Mouse (Mus musculus) forebrain, postnatal 0 days (tissue): ENCODE data around the gene Cmtm3. TPM values are rescaled to one million over a fixed set of nuclear protein-coding genes. Genes with fewer than 3 reads are reported as not detected.

ENCODE experiments used
- ATAC-seq: fragments of 200-750 bp; cut with Nextera tagmentation; 2 replicates; pipeline ENCODE4 v1.8.0; 2017; ENCODE audit warnings: mild to moderate bottlenecking, moderate library complexity
- DNase-seq: peaks from one replicate; pipeline ENCODE4 v3.0.0-alpha.2; 2015
- H3K27ac ChIP-seq: fragments of 300-500 bp; sonication (generic); 2 replicates; pipeline ENCODE4 v1.5.1; 2014; ENCODE audit warnings: low read depth, mild to moderate bottlenecking, antibody characterized with exemption, low read length, moderate library complexity, mixed read lengths
- H3K27me3 ChIP-seq: fragments of 300-500 bp; sonication (generic); 2 replicates; pipeline ENCODE4 v1.6.1; 2014; ENCODE audit warnings: mild to moderate bottlenecking, low read length, mixed read lengths; ENCODE audit not compliant: insufficient read depth
- H3K36me3 ChIP-seq: fragments of 300-500 bp; sonication (generic); 2 replicates; pipeline ENCODE4 v1.6.1; 2014; ENCODE audit warnings: mild to moderate bottlenecking, moderate library complexity; ENCODE audit not compliant: insufficient read depth
- H3K4me1 ChIP-seq: fragments of 300-500 bp; sonication (generic); 2 replicates; pipeline ENCODE4 v1.6.1; 2014; ENCODE audit warnings: antibody characterized with exemption; ENCODE audit not compliant: insufficient read depth
- H3K4me2 ChIP-seq: fragments of 300-500 bp; sonication (generic); 2 replicates; pipeline ENCODE4 v1.6.1; 2014; ENCODE audit warnings: low read depth, mild to moderate bottlenecking, moderate library complexity
- H3K4me3 ChIP-seq: fragments of 300-500 bp; sonication (generic); 2 replicates; pipeline ENCODE4 v1.5.1; 2014; ENCODE audit warnings: low read depth, low read length, mixed read lengths
- H3K9ac ChIP-seq: fragments of 300-500 bp; sonication (generic); 2 replicates; pipeline ENCODE4 v1.6.1; 2014; ENCODE audit warnings: mild to moderate bottlenecking
- H3K9me3 ChIP-seq: fragments of 300-500 bp; sonication (generic); 2 replicates; pipeline ENCODE4 v1.6.1; 2016; ENCODE audit warnings: low read length
- CTCF ChIP-seq: sonication (generic); IDR thresholded peaks from 2 replicates; pipeline ENCODE4 v1.5.1; 2016; ENCODE audit warnings: antibody characterized with exemption, control low read depth, low read depth
- WGBS: fragments of 180-500 bp; shearing (Covaris S2); extraction: QIAGEN DNeasy Blood & Tissue Kit; methylation state at CpG from one replicate; pipeline ENCODE4 v1.1.7; 2014; 5-methylcytosine and 5-hydroxymethylcytosine counted together
- polyA plus RNA-seq: library from polyadenylated mRNA; unstranded; fragments of >200 nt; fragmentation: Nextera tagmentation; extraction: Ambion mirVana; gene quantifications from 2 replicates; pipeline ENCODE4 v1.2.1, GENCODE M21; 2015
- total RNA-seq: library from RNA; depleted of rRNA; stranded (reverse); fragments of >200 nt; gene quantifications from 2 replicates; pipeline ENCODE4 v1.2.3, GENCODE M21; 2014

The Cmtm3 gene
- total and polyA plus RNA-seq, 2 experiments from 2014 or later = 22.0 to 34.4 TPM

DNA sequence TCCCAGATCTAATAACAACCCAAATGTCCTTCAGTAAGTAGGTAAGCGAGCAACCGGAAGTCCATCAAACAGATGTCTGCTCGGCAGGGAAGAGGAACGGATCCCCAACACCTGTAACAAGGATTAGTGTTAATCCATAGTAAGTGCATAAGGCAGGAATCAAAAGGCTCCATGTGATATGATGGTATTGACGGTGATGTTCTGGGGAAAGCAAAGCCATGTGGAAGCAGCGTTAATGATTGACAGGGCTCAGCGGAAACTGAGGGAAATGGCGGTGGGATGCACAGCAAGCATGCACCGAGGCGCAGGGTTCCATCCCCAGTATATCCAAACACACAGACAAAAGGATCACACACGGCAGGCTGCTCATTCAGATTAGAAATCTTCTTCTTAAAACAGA is 35.1 kb downstream of the Cmtm3 start:
- 57% methylated on average over 11 of the region's 11 CpGs for WGBS
- H3K9ac ChIP-seq = no peak overlapping the region
- H3K27me3 ChIP-seq = no peaks in the 10 kb centered on the region
- TF ChIP-seq CTCF = no peak
- no peaks in the 10 kb centered on the region for H3K9me3 ChIP-seq
- DNase-seq = no peak
- peaks cover 14% of the 10 kb centered on the region for H3K4me1 ChIP-seq
- no peak overlapping the region for H3K4me3 ChIP-seq
- no peak overlapping the region for H3K27ac ChIP-seq
- H3K36me3 ChIP-seq = no peaks in the 10 kb centered on the region
- H3K4me2 ChIP-seq = no peak overlapping the region
- no peak for ATAC-seq

GRCm38 (mm10) chr8:104374864-104375846 is 35.9 kb downstream of the Cmtm3 start:
- H3K4me2 ChIP-seq = 0 out of 2 replicates have a peak overlapping the region, but pooled peaks have one; percentile 1
- ATAC-seq (peak; percentile 15; the same call in 1 of the 2 replicates), DNase-seq (no peak)
- H3K4me1 ChIP-seq = peaks cover 10% of the 10 kb centered on the region
- no peaks in the 10 kb centered on the region for H3K36me3 ChIP-seq
- no peaks in the 10 kb centered on the region for H3K27me3 ChIP-seq
- no peak overlapping the region for H3K27ac ChIP-seq
- no peak for TF ChIP-seq CTCF
- 34% methylated on average over 14 of the region's 14 CpGs for WGBS
- no peaks in the 10 kb centered on the region for H3K9me3 ChIP-seq
- H3K9ac ChIP-seq = 0 out of 2 replicates have a peak overlapping the region, but pooled peaks have one; percentile 37
- no peak overlapping the region for H3K4me3 ChIP-seq

GRCm38 (mm10) chr8:104375959-104376358 is 36.7 kb downstream of the Cmtm3 start:
- H3K36me3 ChIP-seq = no peaks in the 10 kb centered on the region
- peaks cover 10% of the 10 kb centered on the region for H3K4me1 ChIP-seq
- ATAC-seq (0 out of 2 replicates have a peak, but pooled peaks have one; percentile 9), DNase-seq (no peak)
- no peaks in the 10 kb centered on the region for H3K27me3 ChIP-seq
- no peak overlapping the region for H3K4me2 ChIP-seq
- TF ChIP-seq CTCF = no peak
- H3K4me3 ChIP-seq = no peak overlapping the region
- no peak overlapping the region for H3K9ac ChIP-seq
- no peak overlapping the region for H3K27ac ChIP-seq
- H3K9me3 ChIP-seq = no peaks in the 10 kb centered on the region
- 49% methylated on average over 5 of the region's 5 CpGs for WGBS

DNA sequence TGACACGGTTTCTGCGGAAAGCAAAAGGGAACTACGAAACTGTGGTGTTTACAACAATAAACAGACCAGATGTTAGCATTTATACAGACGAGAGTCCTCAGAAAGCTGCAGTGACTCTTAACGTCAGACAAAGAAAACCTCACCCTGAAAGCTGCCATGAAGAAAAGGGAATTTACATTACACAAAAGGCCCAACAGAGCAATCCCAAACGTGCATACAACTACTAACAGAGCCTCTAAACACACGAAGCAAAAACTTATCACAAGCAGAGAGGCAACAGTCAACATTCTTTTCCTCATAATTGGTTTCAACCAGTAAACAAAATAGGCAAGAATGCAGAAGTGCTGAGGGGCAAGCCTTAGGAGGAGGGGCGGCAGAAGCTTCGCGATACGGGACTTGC is 37.5 kb downstream of the Cmtm3 start:
- Histone ChIP-seq H3K9me3 (no peaks in the 10 kb centered on the region), H3K4me1 (peaks cover 10% of the 10 kb centered on the region), H3K27me3 (no peaks in the 10 kb centered on the region), H3K4me2 (no peak overlapping the region), H3K36me3 (no peaks in the 10 kb centered on the region), H3K4me3 (no peak overlapping the region), H3K27ac (no peak overlapping the region), H3K9ac (no peak overlapping the region)
- DNase-seq (no peak), ATAC-seq (no peak)
- TF ChIP-seq CTCF = no peak
- WGBS = 30% methylated on average over 11 of the region's 11 CpGs

GRCm38 (mm10) chr8:104379301-104379836 is 40.2 kb downstream of the Cmtm3 start:
- Histone ChIP-seq H3K9me3 (no peaks in the 10 kb centered on the region), H3K4me1 (peaks cover 10% of the 10 kb centered on the region), H3K4me2 (no peak overlapping the region), H3K27ac (no peak overlapping the region), H3K4me3 (no peak overlapping the region), H3K36me3 (no peaks in the 10 kb centered on the region), H3K9ac (no peak overlapping the region), H3K27me3 (no peaks in the 10 kb centered on the region)
- no peak for TF ChIP-seq CTCF
- ATAC-seq (no peak), DNase-seq (no peak)
- 65% methylated on average over 10 of the region's 10 CpGs for WGBS

DNA sequence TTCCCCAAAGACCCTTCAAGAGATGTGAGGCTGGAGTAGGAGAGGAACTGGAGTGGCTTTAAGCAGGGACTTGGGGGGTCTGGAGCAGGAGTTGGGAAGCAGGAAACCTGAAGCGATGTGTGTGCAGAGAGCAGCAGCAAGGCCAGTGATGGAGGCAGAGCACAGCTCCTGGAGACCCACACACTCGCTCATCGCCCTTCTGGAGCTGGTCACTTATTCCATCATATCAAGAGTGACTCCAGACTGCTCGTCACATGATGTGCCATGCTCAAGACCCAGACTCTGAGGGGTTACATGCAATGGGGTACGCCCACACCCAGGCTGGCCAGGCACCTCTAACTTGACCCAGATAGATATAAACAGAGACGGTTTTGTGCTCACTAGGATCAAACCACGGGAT is 41.1 kb downstream of the Cmtm3 start:
- Histone ChIP-seq H3K27me3 (no peaks in the 10 kb centered on the region), H3K27ac (no peak overlapping the region), H3K4me1 (peaks cover 5% of the 10 kb centered on the region), H3K4me2 (no peak overlapping the region), H3K9ac (no peak overlapping the region), H3K36me3 (no peaks in the 10 kb centered on the region), H3K9me3 (no peaks in the 10 kb centered on the region), H3K4me3 (no peak overlapping the region)
- no peak for TF ChIP-seq CTCF
- WGBS = 94% methylated on average over 7 of the region's 7 CpGs
- ATAC-seq = no peak
- no peak for DNase-seq

- H3K27me3 ChIP-seq = no peaks in the 10 kb centered on the region
- H3K36me3 ChIP-seq = no peaks in the 10 kb centered on the region
- no peak for DNase-seq
- H3K4me3 ChIP-seq = no peak overlapping the region
- no peak overlapping the region for H3K9ac ChIP-seq
- H3K4me1 ChIP-seq = no peaks in the 10 kb centered on the region
- H3K27ac ChIP-seq = no peak overlapping the region
- 85% methylated on average over 5 of the region's 5 CpGs for WGBS
- no peak for ATAC-seq
- no peaks in the 10 kb centered on the region for H3K9me3 ChIP-seq
- no peak for TF ChIP-seq CTCF
- H3K4me2 ChIP-seq = no peak overlapping the region
These were observed 41.8 kb downstream of the Cmtm3 start for GRCm38 (mm10) chr8:104380961-104381411.
